Mouse (Mus musculus): ENCODE data around the gene Dvl1.

Gene Dvl1

GRCm38 (mm10) chr4:155904318-155905102 is 57.3 kb downstream of the Dvl1 start:
- DNase-seq (ENCODE audit: low read depth in 2 of 2, low spot score in 2 of 2), result peak in 1 of 2 experiments; percentile 1

- DNase-seq (ENCODE audit: low read depth in 2 of 2, low spot score in 2 of 2), result no peak
Measured at GRCm38 (mm10) chr4:155905634-155906033, 58.4 kb downstream of the Dvl1 start.

- DNase-seq (ENCODE audit: low read depth in 2 of 2, low spot score in 2 of 2), result peak in 1 of 2 experiments; percentile 0
Measured at GRCm38 (mm10) chr4:155906125-155906524, 58.9 kb downstream of the Dvl1 start.

GRCm38 (mm10) chr4:155907003-155907402 is 59.8 kb downstream of the Dvl1 start:
- no peak for DNase-seq (ENCODE audit: low read depth in 2 of 2, low spot score in 2 of 2)

GRCm38 (mm10) chr4:155908281-155908680 is 61.1 kb downstream of the Dvl1 start:
- peak in 1 of 2 experiments; percentile 0 for DNase-seq (ENCODE audit: low read depth in 2 of 2, low spot score in 2 of 2)

GRCm38 (mm10) chr4:155908751-155909150 is 61.5 kb downstream of the Dvl1 start:
- DNase-seq (ENCODE audit: low read depth in 2 of 2, low spot score in 2 of 2), result no peak

Measured in CD8-positive naive resting alpha-beta T cell, adult 2 months (primary cell).